Mouse (Mus musculus) sigmoid colon, adult 10 weeks (tissue): ENCODE measurements around the gene Fbxw4. TPM values are rescaled to one million over a fixed set of nuclear protein-coding genes. Genes with fewer than 3 reads are reported as not detected.

Experiments
- polyA plus RNA-seq: library from polyadenylated mRNA; stranded (reverse); fragments of 350-450 nt; fragmentation: Illumina TruSeq; extraction: RNeasy Lipid Tissue Mini Kit (QIAGEN cat#74804); gene quantifications from one replicate; pipeline ENCODE4 v1.2.3, GENCODE M21; 2014; ENCODE audit warnings: low read depth, low replicate concordance

Fbxw4 gene
- not detected for polyA plus RNA-seq

DNA sequence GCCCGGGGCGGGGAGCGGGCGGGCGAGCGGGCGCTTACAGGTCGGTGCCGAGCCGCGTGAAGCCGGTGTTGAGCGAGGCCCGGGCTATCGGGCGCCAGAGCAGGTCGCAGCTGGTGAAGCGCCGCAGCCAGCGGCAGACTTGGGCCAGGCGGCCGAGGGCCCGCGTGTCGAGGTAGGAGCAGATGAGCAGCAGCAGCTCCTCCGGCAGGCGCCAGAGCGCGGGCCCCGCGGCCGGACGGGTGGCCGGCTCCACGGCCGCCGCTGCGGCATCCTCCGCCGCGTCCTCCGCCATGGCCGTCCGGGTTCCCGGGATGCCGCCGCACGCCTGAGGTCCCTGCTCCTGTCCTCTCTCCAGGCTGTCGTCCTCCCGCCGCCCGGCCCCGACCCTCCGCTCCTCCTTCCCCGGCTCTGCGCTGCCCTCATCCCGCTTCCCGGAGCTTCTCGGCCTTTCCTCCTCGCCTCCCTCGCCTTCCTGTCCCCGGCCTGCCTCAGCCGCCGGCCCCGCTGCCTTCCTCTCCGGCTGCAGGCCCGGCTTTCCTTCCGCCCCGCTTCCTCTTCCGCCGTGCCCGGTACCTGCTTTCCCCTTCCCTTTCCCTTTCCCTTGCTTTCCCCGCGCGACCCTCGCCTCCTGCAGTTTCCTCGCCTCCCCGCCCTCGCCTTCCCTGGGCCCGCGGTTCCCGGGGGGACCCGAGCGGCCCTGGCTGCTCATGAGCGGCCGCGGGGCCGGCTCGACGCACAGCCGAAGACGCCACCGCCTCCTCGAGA lies at the start of gene Fbxw4:
Fbxw4 (minus strand) TSS at position 575 of the 765 bp plus-strand sequence.

DNA sequence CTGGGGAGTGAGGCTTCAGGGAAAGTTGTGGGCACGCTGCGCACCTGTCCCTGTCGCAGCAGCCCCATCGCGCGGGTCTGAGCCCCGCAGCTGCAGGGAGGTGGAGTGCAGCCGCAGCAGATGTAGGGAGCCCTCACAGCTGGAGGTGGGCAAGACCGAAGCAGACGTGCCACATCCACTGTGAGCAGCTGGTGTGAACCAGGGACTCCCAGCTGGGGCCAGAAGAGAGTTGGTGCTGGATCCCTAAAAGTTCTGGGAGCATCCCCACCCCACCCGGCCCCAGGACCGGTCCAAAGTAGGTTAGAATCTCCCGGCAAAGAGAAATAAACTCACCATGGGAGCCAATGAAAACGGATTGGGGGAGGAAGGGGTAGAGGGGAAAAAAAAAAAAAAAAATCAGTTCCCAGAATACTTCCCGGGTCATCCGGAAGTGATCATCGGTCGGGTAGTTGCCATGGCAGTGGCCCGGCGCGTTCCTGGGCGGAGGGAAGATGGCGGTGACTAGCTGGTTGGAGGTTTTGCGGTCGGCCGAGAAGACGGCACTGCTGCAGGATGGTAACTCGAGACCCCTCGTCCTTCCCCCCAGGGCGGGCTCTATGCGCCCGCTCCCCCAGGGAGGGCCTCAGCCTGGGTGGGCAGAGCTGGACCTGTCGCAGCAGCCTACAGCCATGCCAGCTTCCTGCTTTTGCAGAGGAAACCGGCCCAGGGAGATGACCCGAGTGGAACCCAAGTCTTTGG lies 99.8 kb downstream of the Fbxw4 start, which contains the start of the genes Poll and Gm17018:
Poll (minus strand) TSS at position 379 of the 738 bp plus-strand sequence.
Gm17018 (plus strand) TSS at position 463 of the 738 bp plus-strand sequence.

Other genes with a start within 250 kb of the Fbxw4 start
- gene Poll, start 99.8 kb downstream of the Fbxw4 start, polyA plus RNA-seq: not detected
- gene Gm17018, start 99.7 kb downstream of the Fbxw4 start, polyA plus RNA-seq: 3.3 TPM
- gene Fgf8, start 82.6 kb upstream of the Fbxw4 start, polyA plus RNA-seq: not detected
- gene Npm3, start 89.3 kb upstream of the Fbxw4 start, polyA plus RNA-seq: 18.1 TPM
- 256 TPM for gene Mgea5, start 123.5 kb upstream of the Fbxw4 start, polyA plus RNA-seq
- 1.0 TPM for gene Kcnip2, start 155.7 kb upstream of the Fbxw4 start, polyA plus RNA-seq